Mouse (Mus musculus) right cerebral cortex, adult 18-20 months (tissue): ENCODE data around the gene Thsd7a.

ENCODE experiments used
- DNase-seq: peaks from one replicate; pipeline ENCODE4 v3.0.0; 2022; ENCODE audit warnings: mixed read lengths

The Thsd7a gene

GRCm38 (mm10) chr6:12649633-12650032, 99.6 kb downstream of the Thsd7a start:
- DNase-seq = no peak

GRCm38 (mm10) chr6:12628637-12629246, 120.5 kb downstream of the Thsd7a start:
- DNase-seq = no peak

GRCm38 (mm10) chr6:12606638-12607246, 142.5 kb downstream of the Thsd7a start:
- no peak for DNase-seq

GRCm38 (mm10) chr6:12602927-12603326, 146.3 kb downstream of the Thsd7a start:
- no peak for DNase-seq

GRCm38 (mm10) chr6:12602161-12602560, 147.0 kb downstream of the Thsd7a start:
- no peak for DNase-seq

- DNase-seq = no peak
These were observed 164.8 kb downstream of the Thsd7a start for GRCm38 (mm10) chr6:12584456-12584855.

- DNase-seq = no peak
These were observed 168.1 kb downstream of the Thsd7a start for GRCm38 (mm10) chr6:12581143-12581542.

- no peak for DNase-seq
These were observed 173.5 kb downstream of the Thsd7a start for GRCm38 (mm10) chr6:12575619-12576216.

- DNase-seq = no peak
These were observed 177.0 kb downstream of the Thsd7a start for GRCm38 (mm10) chr6:12572202-12572601.

GRCm38 (mm10) chr6:12565136-12565535, 184.1 kb downstream of the Thsd7a start:
- no peak for DNase-seq

GRCm38 (mm10) chr6:12562336-12562735, 186.9 kb downstream of the Thsd7a start:
- DNase-seq = no peak

- DNase-seq = no peak
These were observed 188.7 kb downstream of the Thsd7a start for GRCm38 (mm10) chr6:12560500-12560899.

- no peak for DNase-seq
These were observed 193.8 kb downstream of the Thsd7a start for GRCm38 (mm10) chr6:12555114-12556099.

- no peak for DNase-seq
These were observed 198.0 kb downstream of the Thsd7a start for GRCm38 (mm10) chr6:12551176-12551575.

- no peak for DNase-seq
These were observed 199.1 kb downstream of the Thsd7a start for GRCm38 (mm10) chr6:12550054-12550655.

- DNase-seq = no peak
These were observed 205.1 kb downstream of the Thsd7a start for GRCm38 (mm10) chr6:12544096-12544495.

- DNase-seq = no peak
These were observed 206.7 kb downstream of the Thsd7a start for GRCm38 (mm10) chr6:12542496-12542895.

GRCm38 (mm10) chr6:12519121-12519520, 230.1 kb downstream of the Thsd7a start:
- DNase-seq = no peak

GRCm38 (mm10) chr6:12518283-12518903, 230.8 kb downstream of the Thsd7a start:
- DNase-seq = no peak

GRCm38 (mm10) chr6:12517726-12518125, 231.5 kb downstream of the Thsd7a start:
- DNase-seq = no peak

GRCm38 (mm10) chr6:12506877-12507276, 242.3 kb downstream of the Thsd7a start:
- no peak for DNase-seq

- DNase-seq = no peak
These were observed 245.3 kb downstream of the Thsd7a start for GRCm38 (mm10) chr6:12503867-12504266.
